Mouse (Mus musculus) intestine, postnatal 0 days (tissue): Measurements from ENCODE around the gene AC131692.1. TPM values are rescaled to one million over a fixed set of nuclear protein-coding genes. Genes with fewer than 3 reads are reported as not detected.

Experiments
- ATAC-seq: fragments of 200-750 bp; cut with Nextera tagmentation; 2 replicates; pipeline ENCODE4 v1.8.0; 2017; ENCODE audit warnings: mild to moderate bottlenecking, moderate TSS enrichment, moderate library complexity
- H3K27ac ChIP-seq: fragments of 300-500 bp; sonication (generic); 2 replicates; pipeline ENCODE4 v1.5.1; 2014; ENCODE audit warnings: mild to moderate bottlenecking, low read depth, low read length, moderate library complexity
- H3K27me3 ChIP-seq: fragments of 300-500 bp; sonication (generic); replicated peaks from 2 replicates; pipeline ENCODE4 v1.6.1; 2014; ENCODE audit warnings: low read length, mixed read lengths; ENCODE audit not compliant: control insufficient read depth, insufficient read depth
- H3K36me3 ChIP-seq: fragments of 300-500 bp; sonication (generic); 2 replicates; pipeline ENCODE4 v1.6.1; 2014; ENCODE audit warnings: mild to moderate bottlenecking, moderate library complexity; ENCODE audit not compliant: control insufficient read depth, insufficient read depth
- H3K4me1 ChIP-seq: fragments of 300-500 bp; sonication (generic); replicated peaks from 2 replicates; pipeline ENCODE4 v1.6.1; 2014; ENCODE audit warnings: antibody characterized with exemption, low read length, mixed read lengths; ENCODE audit not compliant: control insufficient read depth, insufficient read depth
- H3K4me2 ChIP-seq: fragments of 300-500 bp; sonication (generic); replicated peaks from 2 replicates; pipeline ENCODE4 v1.6.1; 2014; ENCODE audit warnings: low read depth, mild to moderate bottlenecking, moderate library complexity
- H3K4me3 ChIP-seq: fragments of 300-500 bp; sonication (generic); 2 replicates; pipeline ENCODE4 v1.5.1; 2014; ENCODE audit warnings: low read depth, low read length
- H3K9ac ChIP-seq: fragments of 300-500 bp; sonication (generic); 2 replicates; pipeline ENCODE4 v1.6.1; 2014; ENCODE audit warnings: mild to moderate bottlenecking, low read depth, low read length
- H3K9me3 ChIP-seq: fragments of 300-500 bp; sonication (generic); 2 replicates; pipeline ENCODE4 v1.6.1; 2016; ENCODE audit warnings: mixed run types; ENCODE audit not compliant: control insufficient read depth
- CTCF ChIP-seq: sonication (generic); IDR thresholded peaks from 2 replicates; pipeline ENCODE4 v1.5.1; 2016; ENCODE audit warnings: low read depth, mild to moderate bottlenecking, control low read depth, antibody characterized with exemption, moderate library complexity
- WGBS: fragments of 180-500 bp; shearing (Covaris S2); extraction: QIAGEN DNeasy Blood & Tissue Kit; methylation state at CpG from one replicate; pipeline ENCODE4 v1.1.7; 2014; 5-methylcytosine and 5-hydroxymethylcytosine counted together
- polyA plus RNA-seq: library from polyadenylated mRNA; unstranded; fragments of >200 nt; fragmentation: Nextera tagmentation; extraction: Ambion mirVana; gene quantifications from 2 replicates; pipeline ENCODE4 v1.2.1, GENCODE M21; 2015

AC131692.1 gene
- polyA plus RNA-seq = not detected in 2 replicates

DNA sequence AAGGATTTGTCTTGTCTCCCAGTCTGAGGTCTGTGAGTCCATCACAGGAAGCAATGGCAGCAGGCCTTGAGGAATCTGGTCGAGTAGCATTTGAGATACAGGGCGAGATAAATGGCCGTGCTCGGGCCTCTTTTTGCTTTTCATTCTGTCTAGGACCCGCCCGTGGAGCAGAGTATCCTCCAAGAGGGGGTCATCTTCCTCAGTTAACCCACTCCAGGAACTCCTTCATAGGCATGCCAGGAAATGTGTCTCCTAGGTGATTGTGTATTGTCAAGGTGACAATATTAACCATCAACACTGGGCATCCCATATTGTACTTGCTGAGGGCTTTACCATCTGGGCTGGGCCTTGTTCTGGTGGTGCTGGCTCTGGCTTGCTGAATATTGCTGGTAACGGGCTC, at the start of gene AC131692.1:
TSS of gene AC131692.1 (plus strand) at position 301 of the 400 bp plus-strand sequence.
- H3K27me3 ChIP-seq = no peaks in the 10 kb centered on the region
- ATAC-seq = no peak
- no peaks in the 10 kb centered on the region for H3K9me3 ChIP-seq
- 84% methylated on average over 7 of the region's 7 CpGs for WGBS
- no peak within 1 kb of the TSS for H3K9ac ChIP-seq
- no peaks in the 10 kb centered on the region for H3K4me1 ChIP-seq
- no peak within 1 kb of the TSS for H3K27ac ChIP-seq
- no peak within 1 kb of the TSS for H3K4me3 ChIP-seq
- no peak for TF ChIP-seq CTCF
- H3K4me2 ChIP-seq = no peak within 1 kb of the TSS
- peaks cover 22% of the 10 kb centered on the region; the same call in 1 of the 2 replicates for H3K36me3 ChIP-seq

DNA sequence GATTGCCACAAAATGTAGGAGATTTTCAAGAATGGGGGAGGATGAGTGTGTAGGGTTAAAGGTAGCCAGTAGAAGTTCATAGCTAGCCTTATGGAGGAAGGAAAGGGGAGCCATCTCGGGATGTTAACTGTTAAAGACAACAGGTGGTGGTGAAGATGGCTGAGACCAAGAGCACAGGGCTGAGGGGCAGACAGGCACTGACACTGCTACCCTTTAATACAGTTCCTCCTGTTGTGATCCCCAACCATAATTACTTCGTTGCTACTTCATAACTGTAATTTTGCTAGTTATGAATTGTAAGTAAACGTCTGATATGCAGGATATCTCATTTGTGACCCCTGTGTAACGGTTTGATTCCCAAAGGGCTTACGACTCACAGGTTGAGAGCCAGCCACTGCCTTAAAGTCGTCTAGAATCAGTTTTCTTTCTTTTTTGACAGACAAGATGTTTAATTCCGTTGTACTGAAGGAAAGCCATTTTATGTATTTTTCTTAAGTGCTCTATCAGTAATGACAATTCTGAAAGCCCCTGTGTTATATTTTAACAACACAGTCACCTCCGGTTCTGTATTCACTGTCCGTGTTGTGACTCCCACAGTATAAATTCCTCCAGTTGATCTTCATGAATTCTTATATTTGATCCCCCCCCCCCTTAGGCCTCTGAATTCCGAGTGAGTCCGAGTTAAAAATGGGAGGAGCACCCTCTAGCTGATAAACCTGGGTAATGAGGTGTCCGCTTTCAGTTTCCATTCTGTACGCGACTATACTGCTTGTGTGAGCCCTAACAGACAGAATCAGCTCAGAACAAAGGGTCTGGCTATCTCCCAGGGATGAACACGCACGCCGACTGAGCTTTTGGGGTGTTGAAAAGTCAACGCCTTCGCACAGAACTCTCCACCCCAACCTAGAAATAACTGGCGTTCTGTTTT, 48.6 kb upstream of the AC131692.1 start:
- H3K9ac ChIP-seq = peak overlapping the region; percentile 64
- H3K4me1 ChIP-seq = no peaks in the 10 kb centered on the region; the same call in 1 of the 2 replicates
- TF ChIP-seq CTCF = peak; percentile 48
- WGBS = 12% methylated on average over 20 of the region's 20 CpGs
- peak overlapping the region; percentile 87 for H3K4me3 ChIP-seq
- peaks cover 24% of the 10 kb centered on the region for H3K36me3 ChIP-seq
- H3K9me3 ChIP-seq = no peaks in the 10 kb centered on the region
- ATAC-seq = peak; percentile 34
- H3K27me3 ChIP-seq = no peaks in the 10 kb centered on the region
- H3K4me2 ChIP-seq = peak overlapping the region; percentile 90
- H3K27ac ChIP-seq = peak overlapping the region; percentile 97

DNA sequence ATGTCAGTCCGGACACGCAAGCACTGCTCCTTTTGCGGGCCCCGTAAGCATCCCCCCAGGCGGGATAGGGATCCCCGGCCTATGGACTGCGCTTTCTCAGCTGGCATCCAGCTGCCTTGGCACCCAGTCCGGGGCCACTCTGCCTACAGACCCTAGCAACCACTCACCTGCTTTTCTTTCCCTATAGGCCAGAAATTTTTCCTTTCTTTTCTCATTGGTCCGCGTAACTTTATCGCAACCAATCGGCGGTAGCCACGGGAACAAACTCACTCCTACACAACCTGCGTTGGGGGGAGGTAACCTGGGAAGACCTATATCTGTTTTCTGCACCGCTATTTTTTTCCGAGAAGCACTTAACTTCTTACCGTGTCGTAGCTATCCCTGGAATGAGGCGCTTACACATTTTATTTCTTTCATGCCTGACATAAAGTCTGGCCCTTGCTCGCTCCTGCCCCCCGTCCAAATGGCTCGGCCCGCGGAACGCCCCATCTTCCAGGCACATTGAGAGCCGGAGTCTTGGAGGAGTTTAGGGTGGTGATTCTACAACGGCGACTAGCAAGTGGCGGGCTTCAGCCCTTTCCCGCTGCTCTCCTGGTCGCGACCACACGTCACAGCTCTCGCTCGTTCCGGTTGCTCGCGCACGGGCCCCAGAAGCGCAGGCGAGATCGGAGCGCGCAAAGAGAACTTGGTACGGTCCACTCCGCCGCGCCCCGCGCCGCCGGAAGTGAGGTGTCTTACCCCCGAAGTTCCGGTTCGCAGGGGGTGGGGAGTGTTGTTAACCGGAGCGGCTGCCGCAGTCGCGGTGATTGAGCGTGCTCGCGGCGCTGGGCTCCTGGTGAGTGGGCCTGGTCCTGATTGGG, 47.7 kb upstream of the AC131692.1 start, which contains the start of gene Syvn1:
TSS of gene Syvn1 (plus strand) at position 283 of the 860 bp plus-strand sequence.
- H3K27ac ChIP-seq = peak within 1 kb of the TSS; percentile 97
- peak within 1 kb of the TSS; percentile 87 for H3K4me3 ChIP-seq
- H3K27me3 ChIP-seq = no peaks in the 10 kb centered on the region
- peak; percentile 87 for ATAC-seq
- under 1% methylated on average over 65 of the region's 65 CpGs for WGBS
- H3K4me2 ChIP-seq = peak within 1 kb of the TSS; percentile 90
- H3K9me3 ChIP-seq = no peaks in the 10 kb centered on the region
- TF ChIP-seq CTCF = 0 out of 2 replicates have a peak, but pooled peaks have one; percentile 10
- H3K36me3 ChIP-seq = peaks cover 33% of the 10 kb centered on the region
- no peaks in the 10 kb centered on the region; the same call in 1 of the 2 replicates for H3K4me1 ChIP-seq
- H3K9ac ChIP-seq = peak within 1 kb of the TSS; percentile 77

DNA sequence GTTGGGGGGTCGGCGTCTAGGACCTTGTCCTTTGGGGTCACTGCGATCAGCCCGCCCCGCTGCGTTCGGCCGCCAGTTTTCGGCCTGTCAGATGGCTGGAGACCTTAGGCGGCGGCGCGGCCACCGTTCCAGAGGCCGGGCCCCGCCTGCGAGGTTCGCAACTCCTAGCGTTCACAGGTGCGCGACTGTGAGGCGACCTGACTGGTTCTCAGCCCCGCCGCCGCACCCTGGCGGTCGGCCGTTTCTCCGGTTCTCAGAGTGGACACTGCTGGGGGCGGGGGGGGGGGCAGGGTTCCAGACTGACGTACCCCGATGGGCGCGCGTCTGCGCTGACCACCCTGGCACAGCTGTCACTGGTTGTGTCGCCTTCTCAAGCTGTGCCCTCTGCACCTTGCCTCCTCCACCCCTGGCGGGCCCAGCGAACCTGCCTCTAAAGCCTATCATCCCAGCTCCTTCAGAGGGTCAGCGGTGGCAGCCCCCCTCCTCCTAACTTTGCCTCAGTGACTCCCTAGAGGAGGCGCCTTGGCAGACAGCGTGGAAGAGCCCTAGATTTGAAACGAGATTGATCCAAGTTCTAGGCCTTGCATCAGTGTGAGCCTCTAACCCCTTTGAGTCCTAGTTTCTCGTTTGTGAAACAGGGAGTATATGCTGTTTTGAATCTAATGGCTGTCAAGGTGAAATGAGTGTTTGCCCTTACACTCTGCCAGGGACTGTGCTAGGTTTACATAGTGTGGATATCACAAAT, 46.9 kb upstream of the AC131692.1 start:
- 0 out of 2 replicates have a peak, but pooled peaks have one; percentile 18 for TF ChIP-seq CTCF
- Histone ChIP-seq H3K27me3 (no peaks in the 10 kb centered on the region), H3K4me3 (peak overlapping the region; percentile 87), H3K4me2 (peak overlapping the region; percentile 90), H3K4me1 (no peaks in the 10 kb centered on the region; the same call in 1 of the 2 replicates), H3K9ac (peak overlapping the region; percentile 77), H3K9me3 (no peaks in the 10 kb centered on the region), H3K27ac (peak overlapping the region; percentile 97), H3K36me3 (peaks cover 41% of the 10 kb centered on the region)
- 1% methylated on average over 43 of the region's 44 CpGs for WGBS
- ATAC-seq = peak; percentile 26

DNA sequence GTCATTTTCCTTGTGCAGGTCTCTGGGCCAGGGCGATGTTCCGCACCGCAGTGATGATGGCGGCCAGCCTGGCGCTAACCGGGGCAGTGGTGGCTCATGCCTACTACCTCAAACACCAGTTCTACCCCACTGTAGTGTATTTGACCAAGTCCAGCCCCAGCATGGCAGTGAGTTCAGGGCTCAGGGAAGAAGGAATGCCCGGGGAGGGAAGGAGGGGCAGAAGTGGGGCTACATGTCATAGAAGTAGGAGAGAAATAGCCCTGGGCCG, 46.4 kb upstream of the AC131692.1 start:
- Histone ChIP-seq H3K9me3 (no peaks in the 10 kb centered on the region), H3K4me2 (peak overlapping the region; percentile 90), H3K9ac (peak overlapping the region; percentile 77), H3K4me3 (peak overlapping the region; percentile 87), H3K27ac (0 out of 2 replicates have a peak overlapping the region, but pooled peaks have one; percentile 97), H3K36me3 (peaks cover 46% of the 10 kb centered on the region), H3K4me1 (no peaks in the 10 kb centered on the region; the same call in 1 of the 2 replicates), H3K27me3 (no peaks in the 10 kb centered on the region)
- 72% methylated on average over 8 of the region's 8 CpGs for WGBS
- no peak for TF ChIP-seq CTCF
- ATAC-seq = no peak
